Mouse (Mus musculus): Measurements from ENCODE around the gene Negr1.

DNA sequence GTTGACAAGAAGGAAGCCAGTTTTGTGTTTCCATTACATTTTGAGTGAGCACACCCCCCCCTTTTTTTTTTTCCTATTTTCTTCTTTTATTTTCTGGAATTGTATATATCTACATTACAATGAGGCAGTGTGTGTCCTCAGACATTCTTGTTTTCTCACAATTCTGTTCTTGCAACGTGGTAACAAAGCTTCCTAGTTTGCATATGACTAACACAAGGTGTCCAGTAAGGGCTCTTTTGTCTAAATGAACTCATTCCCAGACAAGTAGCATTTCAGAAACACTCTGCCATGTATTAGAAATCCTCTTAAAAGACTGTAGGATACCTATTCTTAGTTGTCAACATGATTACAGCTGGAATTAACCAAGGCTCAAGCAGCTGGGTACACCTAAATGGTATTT is 760.2 kb downstream of the Negr1 start:
- TF ChIP-seq CTCF (IDR thresholded peaks at IDR 0.05; ENCODE audit: low read depth, low read length) = no peak
- no peak for TF ChIP-seq GATA1 (IDR thresholded peaks at IDR 0.05; ENCODE audit: borderline replicate concordance, low read length)
- no peak for TF ChIP-seq TAL1 (conservative IDR thresholded peaks at IDR 0.05; ENCODE audit: low read depth, low read length)
